Mouse (Mus musculus) thymus, adult 2 months (tissue): ENCODE results near the gene Cobl. TPM values are rescaled to one million over a fixed set of nuclear protein-coding genes. Genes with fewer than 3 reads are reported as not detected.

Source experiments
- DNase-seq: peaks from one replicate; pipeline ENCODE4 v3.0.0; 2021
- H3K27ac ChIP-seq: fragments of 200-500 bp; 2 replicates; pipeline ENCODE4 v1.5.1; 2012; ENCODE audit warnings: low read length, control low read depth; ENCODE audit not compliant: control insufficient read depth, insufficient read depth
- H3K27me3 ChIP-seq: fragments of 200-500 bp; 2 replicates; pipeline ENCODE4 v1.6.1; 2012; ENCODE audit warnings: mild to moderate bottlenecking, low read length, moderate library complexity, mixed read lengths; ENCODE audit not compliant: control insufficient read depth, insufficient read depth
- H3K36me3 ChIP-seq: fragments of 200-500 bp; 2 replicates; pipeline ENCODE4 v1.6.1; 2012; ENCODE audit warnings: mild to moderate bottlenecking, low read length, moderate library complexity; ENCODE audit not compliant: control insufficient read depth, insufficient read depth
- H3K4me1 ChIP-seq: fragments of 200-500 bp; replicated peaks from 2 replicates; pipeline ENCODE4 v1.6.1; 2012; ENCODE audit warnings: low read length; ENCODE audit not compliant: control insufficient read depth, insufficient read depth
- H3K4me3 ChIP-seq: fragments of 200-500 bp; 2 replicates; pipeline ENCODE4 v1.5.1; 2012; ENCODE audit warnings: mild to moderate bottlenecking, low read length, control low read depth, moderate library complexity; ENCODE audit not compliant: control insufficient read depth, insufficient read depth
- CTCF ChIP-seq: fragments of 200-500 bp; IDR thresholded peaks from 2 replicates; pipeline ENCODE4 v1.5.1; 2012; ENCODE audit warnings: mild to moderate bottlenecking, control low read depth, low read length, moderate library complexity, borderline replicate concordance; ENCODE audit not compliant: control insufficient read depth, poor library complexity, insufficient read depth; ENCODE audit errors: extremely low read depth
- POLR2A ChIP-seq: fragments of 200-500 bp; IDR thresholded peaks from 2 replicates; pipeline ENCODE4 v1.6.1; 2012; ENCODE audit warnings: mild to moderate bottlenecking, low read length, control low read depth, moderate library complexity; ENCODE audit not compliant: control insufficient read depth, poor library complexity, insufficient read depth; ENCODE audit errors: extremely low read depth
- WGBS: fragments of 180-500 bp; shearing (Covaris S2); methylation state at CpG from one replicate; pipeline ENCODE4 v1.1.7; 2018; 5-methylcytosine and 5-hydroxymethylcytosine counted together
- polyA plus RNA-seq: library from polyadenylated mRNA; depleted of rRNA; stranded (reverse); fragments of >200 nt; gene quantifications from 2 replicates; pipeline ENCODE4 v1.2.3, GENCODE M21; 2012

Gene Cobl
- polyA plus RNA-seq, 1 experiment = 3.6 TPM

DNA sequence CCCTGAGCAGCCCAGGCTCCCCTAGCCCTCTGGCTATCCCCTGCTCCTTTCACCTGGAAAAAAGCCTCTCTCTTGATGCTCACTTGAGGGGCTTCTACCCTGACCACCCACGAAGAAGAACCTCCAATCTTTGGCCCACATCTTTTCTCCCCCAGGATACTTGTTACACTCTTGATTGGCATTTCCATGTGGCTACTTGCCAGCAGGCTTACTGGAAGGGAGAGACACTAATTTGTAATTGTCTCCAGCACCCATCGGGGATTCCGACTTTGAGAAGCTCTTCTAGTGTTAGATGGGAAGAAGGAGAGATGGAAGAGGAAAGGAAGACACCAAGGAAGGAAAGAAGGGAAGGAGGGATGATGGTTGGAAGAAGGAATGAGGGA, 232.0 kb downstream of the Cobl start:
- H3K36me3 ChIP-seq = no peaks in the 10 kb centered on the region
- no peak overlapping the region for H3K27ac ChIP-seq
- WGBS = 80% methylated on average over 3 of the region's 3 CpGs
- TF ChIP-seq POLR2A (no peak), CTCF (no peak)
- DNase-seq = no peak
- no peaks in the 10 kb centered on the region for H3K4me1 ChIP-seq
- H3K27me3 ChIP-seq = no peaks in the 10 kb centered on the region
- H3K4me3 ChIP-seq = no peak overlapping the region

DNA sequence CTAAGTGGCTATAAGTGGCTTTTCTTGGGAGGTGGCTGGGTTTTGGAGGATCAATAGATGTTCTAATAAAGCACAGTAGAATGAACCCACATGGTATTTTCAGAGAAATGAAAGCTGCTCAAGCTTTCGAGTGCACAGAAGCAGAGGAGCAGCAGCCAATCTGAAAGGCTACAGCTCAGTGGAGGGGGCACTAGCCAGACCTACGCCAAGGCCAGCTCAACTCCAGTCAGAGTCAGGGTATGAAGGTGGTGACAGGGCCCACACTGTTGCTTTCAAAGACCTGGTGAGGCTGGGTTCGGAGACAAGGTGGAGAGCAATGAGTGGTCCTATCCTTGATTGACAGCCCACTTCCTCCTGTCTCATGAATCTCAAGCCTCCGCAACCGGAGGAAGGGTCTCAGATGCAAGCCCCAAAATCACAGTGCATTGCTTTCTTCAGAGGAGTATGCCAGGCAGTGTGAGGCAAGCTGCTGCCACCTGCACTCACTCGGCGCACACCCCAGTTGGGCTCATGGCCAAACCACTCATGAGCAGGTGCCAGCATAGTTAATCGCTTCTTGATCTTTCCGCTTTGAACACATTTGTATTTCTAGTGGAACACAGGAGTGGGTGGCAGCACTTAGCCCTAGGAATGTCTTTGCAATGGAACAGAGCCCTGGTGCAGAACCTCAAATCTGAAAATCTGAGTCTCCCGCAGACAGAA, 232.6 kb downstream of the Cobl start:
- Histone ChIP-seq H3K36me3 (no peaks in the 10 kb centered on the region), H3K27ac (no peak overlapping the region), H3K4me1 (no peaks in the 10 kb centered on the region), H3K27me3 (no peaks in the 10 kb centered on the region), H3K4me3 (no peak overlapping the region)
- TF ChIP-seq POLR2A = no peak
- no peak for TF ChIP-seq CTCF
- DNase-seq = no peak
- WGBS = 70% methylated on average over 10 of the region's 10 CpGs

DNA sequence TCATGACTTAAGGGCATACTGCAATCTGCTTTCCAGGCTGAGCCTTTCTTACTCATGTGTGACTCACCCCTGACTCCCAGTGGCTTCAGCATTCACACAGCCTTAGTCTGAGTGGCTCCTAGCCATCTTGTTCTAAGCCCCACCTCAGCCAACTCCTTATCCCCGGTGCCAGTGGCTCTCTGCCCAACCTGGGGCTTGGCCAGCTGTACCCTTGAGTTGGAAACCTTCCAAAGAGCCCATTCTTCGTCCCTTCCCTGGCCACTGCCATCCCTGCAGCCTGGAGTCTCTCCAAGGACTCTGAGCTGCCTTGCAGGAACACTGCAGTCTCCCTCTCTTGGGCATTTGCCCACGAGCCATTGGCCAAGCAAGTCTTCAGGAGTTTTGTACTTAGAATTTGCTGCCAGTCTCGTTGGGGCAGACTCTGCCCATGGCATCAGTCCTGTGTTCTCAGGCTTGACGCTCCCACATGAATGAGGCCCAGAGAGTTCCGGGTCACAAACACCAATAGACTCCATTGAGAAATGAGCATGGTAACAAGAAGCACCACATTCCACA, 233.2 kb downstream of the Cobl start:
- no peak for DNase-seq
- Histone ChIP-seq H3K27ac (no peak overlapping the region), H3K36me3 (no peaks in the 10 kb centered on the region), H3K27me3 (no peaks in the 10 kb centered on the region), H3K4me3 (no peak overlapping the region), H3K4me1 (no peaks in the 10 kb centered on the region)
- WGBS = 65% methylated on average over 6 of the region's 6 CpGs
- no peak for TF ChIP-seq CTCF
- TF ChIP-seq POLR2A = no peak

DNA sequence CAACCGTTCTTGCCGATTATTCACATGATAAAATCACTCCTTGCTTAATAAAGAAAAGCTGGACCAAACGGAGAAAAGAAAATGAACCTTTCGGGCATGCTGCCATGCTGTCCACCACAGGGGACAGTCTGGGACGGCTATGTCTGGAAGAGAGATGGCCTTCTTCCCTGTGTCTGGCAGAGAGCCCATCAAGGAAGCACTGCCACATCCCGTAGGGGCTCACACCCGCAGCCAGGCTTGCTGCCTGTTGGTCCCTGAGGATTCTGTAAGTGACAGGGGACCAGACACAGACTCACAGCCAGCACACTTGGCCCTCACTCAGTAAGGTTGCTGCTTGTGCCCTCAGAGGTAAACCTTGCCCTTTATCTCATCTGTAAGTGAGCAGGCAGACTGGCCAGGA, 235.3 kb downstream of the Cobl start:
- 83% methylated on average over 7 of the region's 7 CpGs for WGBS
- Histone ChIP-seq H3K27me3 (no peaks in the 10 kb centered on the region), H3K4me3 (no peak overlapping the region), H3K4me1 (no peaks in the 10 kb centered on the region), H3K27ac (no peak overlapping the region), H3K36me3 (no peaks in the 10 kb centered on the region)
- DNase-seq = no peak
- TF ChIP-seq POLR2A (no peak), CTCF (no peak)

DNA sequence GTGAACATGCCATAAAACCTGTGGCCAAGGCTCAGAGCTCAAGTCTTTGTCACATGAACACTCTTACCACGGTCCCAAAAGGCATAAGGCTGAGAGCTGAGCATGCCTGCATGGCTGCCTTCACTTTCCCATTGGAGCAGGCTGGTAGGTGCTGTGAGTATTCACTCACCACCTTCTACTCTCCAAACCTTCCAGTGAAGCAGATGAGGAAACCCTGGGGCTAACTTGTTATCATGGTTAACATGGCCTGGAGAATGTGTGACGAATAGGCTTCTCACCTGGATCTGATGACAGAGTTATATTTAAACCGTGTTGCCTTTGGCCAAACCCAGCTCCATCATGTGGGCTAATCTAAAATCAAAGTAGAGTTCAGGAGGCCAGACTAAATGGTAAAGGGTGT, 237.4 kb downstream of the Cobl start:
- H3K4me1 ChIP-seq = no peaks in the 10 kb centered on the region
- TF ChIP-seq CTCF (no peak), POLR2A (no peak)
- no peak for DNase-seq
- no peak overlapping the region for H3K27ac ChIP-seq
- no peak overlapping the region for H3K4me3 ChIP-seq
- no peaks in the 10 kb centered on the region for H3K36me3 ChIP-seq
- H3K27me3 ChIP-seq = no peaks in the 10 kb centered on the region
- 94% methylated on average over 3 of the region's 3 CpGs for WGBS

DNA sequence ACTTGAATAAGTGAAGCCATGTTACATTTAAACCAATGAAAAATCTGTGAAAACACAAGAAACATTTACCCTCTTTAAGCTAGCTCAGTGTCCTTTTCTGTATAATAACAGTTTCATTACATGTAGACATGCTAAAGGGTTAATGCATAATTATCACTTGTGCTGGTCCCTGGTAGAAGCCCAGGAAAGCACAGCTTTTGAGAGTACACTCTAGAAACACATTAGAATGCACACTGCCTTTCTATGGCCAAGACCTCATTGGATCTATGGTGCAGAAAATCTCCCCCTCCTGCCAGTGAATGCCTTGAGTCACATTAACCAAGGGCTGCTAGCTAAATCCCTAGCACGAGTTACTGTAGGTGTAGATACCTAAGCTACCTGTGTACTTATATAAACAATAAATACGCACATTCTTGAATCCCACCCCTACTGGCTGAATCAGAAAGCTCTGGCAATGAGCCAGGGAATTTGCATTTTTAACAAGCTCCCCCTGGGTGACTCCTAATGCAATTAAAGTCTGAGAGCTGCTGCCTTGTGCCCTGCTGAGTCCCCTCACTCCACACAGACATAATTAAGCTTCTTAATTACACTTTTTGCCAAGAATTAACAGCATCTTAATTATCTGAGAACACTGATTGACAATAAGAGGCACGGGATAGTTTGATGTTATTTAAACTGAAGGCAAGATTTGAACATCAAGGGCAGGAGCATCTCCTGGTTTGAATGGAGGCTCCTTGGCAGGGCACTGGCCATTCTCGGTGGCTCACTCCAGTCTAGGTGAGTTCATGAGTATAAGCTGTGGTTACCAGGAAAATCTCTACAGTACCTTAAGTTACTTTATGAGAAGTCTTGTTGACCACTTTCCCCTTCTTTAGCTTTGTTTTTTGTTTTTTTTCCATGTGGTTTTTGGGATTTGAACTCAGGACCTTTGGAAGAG, 244.9 kb downstream of the Cobl start:
- no peaks in the 10 kb centered on the region for H3K36me3 ChIP-seq
- 66% methylated on average over 4 of the region's 4 CpGs for WGBS
- H3K27me3 ChIP-seq = no peaks in the 10 kb centered on the region
- no peak overlapping the region for H3K4me3 ChIP-seq
- no peak overlapping the region for H3K27ac ChIP-seq
- TF ChIP-seq POLR2A = no peak
- TF ChIP-seq CTCF = no peak
- H3K4me1 ChIP-seq = no peaks in the 10 kb centered on the region
- DNase-seq = no peak

DNA sequence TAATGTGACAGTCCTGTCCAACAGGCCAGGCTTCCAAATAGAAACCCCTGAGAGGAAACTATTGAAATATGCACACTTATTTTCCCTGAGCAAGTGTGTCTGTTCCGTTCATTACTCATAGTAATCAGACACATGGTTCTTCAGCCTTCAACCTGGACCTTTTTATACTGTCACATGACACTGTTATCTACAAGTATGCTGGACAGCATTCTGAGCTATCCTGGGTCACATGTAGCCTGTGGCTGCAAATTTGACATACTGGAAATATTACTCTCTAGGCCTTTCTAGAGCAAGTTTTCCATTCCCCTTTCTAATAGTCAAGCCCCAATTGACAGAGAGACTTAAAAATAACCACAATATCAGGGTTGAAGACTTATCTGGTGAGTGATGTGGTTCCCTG, 247.9 kb downstream of the Cobl start:
- Histone ChIP-seq H3K27ac (no peak overlapping the region), H3K4me3 (no peak overlapping the region), H3K27me3 (no peaks in the 10 kb centered on the region), H3K4me1 (no peaks in the 10 kb centered on the region), H3K36me3 (no peaks in the 10 kb centered on the region)
- 92% methylated on average over 1 of the region's 1 CpGs for WGBS
- TF ChIP-seq POLR2A (no peak), CTCF (no peak)
- DNase-seq = no peak
